Mouse (Mus musculus) ES-Bruce4 (cell line): Measurements from ENCODE around the gene Gsta2. TPM values are rescaled to one million over a fixed set of nuclear protein-coding genes. Genes with fewer than 3 reads are reported as not detected.
"Not testable (repeated sequence)": the region's sequence is repeated elsewhere in the genome, so short reads cannot be mapped to it uniquely, and the experiment has no call there.

Experiments used
- H3K27ac ChIP-seq: 2 replicates; pipeline ENCODE4 v1.5.1; 2012; ENCODE audit warnings: low read length, inconsistent platforms; ENCODE audit not compliant: insufficient read depth
- H3K27me3 ChIP-seq: 2 replicates; pipeline ENCODE4 v1.6.1; 2012; ENCODE audit warnings: mild to moderate bottlenecking, low read length, inconsistent platforms; ENCODE audit not compliant: control insufficient read depth, poor library complexity, insufficient read depth, severe bottlenecking
- H3K36me3 ChIP-seq: 2 replicates; pipeline ENCODE4 v1.6.1; 2012; ENCODE audit warnings: inconsistent platforms, mild to moderate bottlenecking, low read length, moderate library complexity; ENCODE audit not compliant: control insufficient read depth, poor library complexity, insufficient read depth, severe bottlenecking
- H3K4me1 ChIP-seq: one replicate; pipeline ENCODE4 v1.8.1; 2011; ENCODE audit warnings: low read length; ENCODE audit not compliant: control insufficient read depth, insufficient read depth
- H3K4me3 ChIP-seq: 2 replicates; pipeline ENCODE4 v1.5.1; 2011; ENCODE audit warnings: low read depth, mild to moderate bottlenecking, low read length
- H3K9ac ChIP-seq: 2 replicates; pipeline ENCODE4 v1.6.1; 2012; ENCODE audit warnings: low read depth, mild to moderate bottlenecking, inconsistent platforms; ENCODE audit not compliant: poor library complexity, severe bottlenecking
- H3K9me3 ChIP-seq: replicated peaks from 2 replicates; pipeline ENCODE4 v1.6.1; 2012; ENCODE audit warnings: mild to moderate bottlenecking, low read length, inconsistent platforms; ENCODE audit not compliant: control insufficient read depth, poor library complexity, insufficient read depth, severe bottlenecking
- CTCF ChIP-seq: IDR thresholded peaks from one replicate; pipeline ENCODE4 v1.8.1; 2011; ENCODE audit warnings: low read depth, low read length
- EP300 ChIP-seq: IDR thresholded peaks from 2 replicates; pipeline ENCODE4 v1.6.1; 2011; ENCODE audit warnings: low read depth, low read length; ENCODE audit not compliant: insufficient read depth
- POLR2A ChIP-seq: IDR thresholded peaks from one replicate; pipeline ENCODE4 v1.8.1; 2011; ENCODE audit warnings: low read length; ENCODE audit not compliant: insufficient read depth
- polyA plus RNA-seq: library from polyadenylated mRNA; stranded (reverse); fragments of >200 nt; gene quantifications from 2 replicates; pipeline ENCODE4 v1.2.4, GENCODE M21; 2011; ENCODE audit warnings: low read depth; ENCODE audit not compliant: missing spikeins, insufficient read depth, insufficient read length

Gsta2 gene
- polyA plus RNA-seq, 1 experiment: not detected

- no peak overlapping the region for H3K27ac ChIP-seq
- no peak overlapping the region for H3K9ac ChIP-seq
- H3K4me3 ChIP-seq: no peak overlapping the region
- H3K36me3 ChIP-seq: no peaks in the 10 kb centered on the region
- H3K9me3 ChIP-seq: no peaks in the 10 kb centered on the region
- no peaks in the 10 kb centered on the region for H3K27me3 ChIP-seq
- no peak for TF ChIP-seq POLR2A
- TF ChIP-seq CTCF: no peak
- no peak for TF ChIP-seq EP300
- H3K4me1 ChIP-seq: no peaks in the 10 kb centered on the region
Measured at GRCm38 (mm10) chr9:78351504-78352220, 3.9 kb downstream of the Gsta2 start.

DNA sequence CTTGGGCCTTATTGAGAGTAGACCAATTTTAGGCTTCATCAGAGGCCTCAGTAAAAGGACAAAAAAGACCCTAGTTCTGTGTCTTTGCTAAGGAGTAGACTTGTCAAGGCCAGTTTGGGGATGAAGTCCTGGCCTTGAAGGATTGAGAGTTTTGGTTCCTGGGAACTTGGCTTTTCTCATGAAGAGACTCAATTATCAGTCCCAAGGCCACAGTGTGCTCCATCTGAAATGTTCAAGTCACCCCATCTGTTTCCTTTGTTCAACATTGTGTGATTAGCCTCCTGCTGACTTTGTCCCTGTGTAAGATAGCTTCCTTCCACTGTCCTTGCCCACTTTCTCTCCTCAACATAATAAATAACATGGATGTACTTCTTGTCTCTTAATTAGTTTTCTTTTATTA, 5.6 kb downstream of the Gsta2 start:
- not testable (repeated sequence) for H3K27me3 ChIP-seq

GRCm38 (mm10) chr9:78349141-78349540, 6.4 kb downstream of the Gsta2 start:
- not testable (repeated sequence) for H3K4me1 ChIP-seq, H3K36me3 ChIP-seq, H3K9me3 ChIP-seq, H3K27me3 ChIP-seq, H3K27ac ChIP-seq, H3K9ac ChIP-seq, H3K4me3 ChIP-seq

More for the DNA sequence above, 5.6 kb downstream of the Gsta2 start:
- not testable (repeated sequence) for H3K9ac ChIP-seq, H3K4me3 ChIP-seq, H3K36me3 ChIP-seq, H3K27ac ChIP-seq, H3K4me1 ChIP-seq, H3K9me3 ChIP-seq

DNA sequence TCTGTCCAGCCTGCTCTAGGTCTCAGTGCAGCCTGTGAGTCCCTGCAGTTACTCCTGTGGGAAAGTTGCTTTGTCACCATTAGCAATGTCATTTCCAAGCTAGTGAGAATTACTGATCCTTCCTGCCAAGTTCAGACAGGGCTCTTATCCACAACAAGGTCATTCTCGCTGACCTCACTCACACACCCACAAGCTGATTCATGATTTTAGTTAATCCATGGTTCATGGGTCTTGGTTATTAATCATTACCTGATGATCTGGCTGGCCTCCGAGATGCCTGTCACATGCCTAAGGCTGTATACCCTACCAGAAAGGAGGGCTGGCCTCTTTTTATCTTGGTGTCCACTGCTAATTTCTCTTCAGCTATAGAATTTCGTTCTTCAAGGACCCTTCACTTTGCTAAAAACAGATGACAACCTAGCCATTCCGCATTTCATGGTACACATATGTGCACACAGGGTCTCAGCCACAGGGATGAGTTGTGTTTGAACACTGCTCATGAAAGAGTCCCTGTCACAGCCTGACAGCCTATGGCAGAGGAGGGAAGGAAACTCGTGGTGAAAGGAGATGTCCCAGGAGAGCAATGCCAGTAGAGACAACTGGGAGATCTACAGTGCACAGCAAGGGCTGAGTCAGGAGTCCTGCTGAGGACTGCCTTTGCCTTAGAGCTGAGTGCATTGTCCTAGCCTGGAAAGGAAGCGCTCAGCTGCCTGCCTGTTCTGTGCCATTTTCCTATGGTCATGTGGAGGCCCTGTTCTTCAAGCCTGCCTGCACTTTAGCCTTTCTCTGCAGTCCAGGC, 7.2 kb downstream of the Gsta2 start:
- H3K36me3 ChIP-seq, H3K27ac ChIP-seq, H3K4me1 ChIP-seq, H3K9me3 ChIP-seq, H3K9ac ChIP-seq, H3K4me3 ChIP-seq, H3K27me3 ChIP-seq: not testable (repeated sequence)

GRCm38 (mm10) chr9:78347004-78347403, 8.6 kb downstream of the Gsta2 start:
- Histone ChIP-seq H3K36me3 (no peaks in the 10 kb centered on the region), H3K9ac (no peak overlapping the region), H3K27me3 (no peaks in the 10 kb centered on the region), H3K4me1 (no peaks in the 10 kb centered on the region), H3K4me3 (no peak overlapping the region), H3K27ac (no peak overlapping the region), H3K9me3 (no peaks in the 10 kb centered on the region)
- no peak for TF ChIP-seq EP300

DNA sequence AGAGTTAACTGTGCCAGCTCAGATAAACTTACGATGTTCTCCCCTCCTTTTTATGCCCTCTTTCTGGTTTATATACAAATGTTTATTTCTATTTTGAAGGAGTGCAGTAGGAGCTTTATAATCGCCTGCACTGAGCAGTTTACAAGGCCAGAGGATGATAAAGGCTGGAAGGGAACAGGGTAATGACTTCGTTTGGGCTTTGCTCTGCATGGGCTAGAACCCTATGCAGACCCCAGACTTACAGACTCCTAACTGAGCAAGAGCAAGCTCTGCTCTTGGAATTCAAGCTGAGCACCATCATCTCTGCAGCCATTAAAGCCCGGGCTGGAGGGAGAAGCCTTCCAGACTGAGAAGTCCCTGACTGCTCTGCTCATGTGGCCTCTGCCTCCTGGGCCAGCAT, 10.4 kb downstream of the Gsta2 start:
- H3K27me3 ChIP-seq, H3K36me3 ChIP-seq: not testable (repeated sequence)

DNA sequence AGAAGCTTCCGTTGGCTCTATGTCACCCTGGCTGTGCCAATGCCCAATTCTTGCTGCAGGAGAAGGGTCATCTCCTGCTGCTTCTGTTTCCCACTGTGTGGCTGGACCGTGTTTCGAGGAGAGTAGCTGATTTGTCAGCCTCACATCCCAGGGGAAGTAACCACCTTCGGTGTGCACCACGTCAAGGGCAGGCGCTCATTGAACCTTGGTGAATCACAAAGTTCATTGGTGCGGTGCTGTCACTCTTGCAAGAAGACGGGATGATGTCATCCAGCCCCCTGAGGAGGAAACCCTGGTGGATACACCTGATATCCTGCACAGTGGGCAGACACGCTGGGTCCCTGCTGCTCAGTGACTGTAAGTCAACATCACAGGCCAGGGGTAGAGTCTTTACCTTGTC, 12.5 kb downstream of the Gsta2 start:
- not testable (repeated sequence) for H3K9ac ChIP-seq, H3K9me3 ChIP-seq, H3K4me3 ChIP-seq, H3K27me3 ChIP-seq, H3K36me3 ChIP-seq, H3K27ac ChIP-seq, H3K4me1 ChIP-seq

More for the DNA sequence above, 10.4 kb downstream of the Gsta2 start:
- H3K9ac ChIP-seq, H3K27ac ChIP-seq, H3K4me3 ChIP-seq, H3K4me1 ChIP-seq, H3K9me3 ChIP-seq: not testable (repeated sequence)

DNA sequence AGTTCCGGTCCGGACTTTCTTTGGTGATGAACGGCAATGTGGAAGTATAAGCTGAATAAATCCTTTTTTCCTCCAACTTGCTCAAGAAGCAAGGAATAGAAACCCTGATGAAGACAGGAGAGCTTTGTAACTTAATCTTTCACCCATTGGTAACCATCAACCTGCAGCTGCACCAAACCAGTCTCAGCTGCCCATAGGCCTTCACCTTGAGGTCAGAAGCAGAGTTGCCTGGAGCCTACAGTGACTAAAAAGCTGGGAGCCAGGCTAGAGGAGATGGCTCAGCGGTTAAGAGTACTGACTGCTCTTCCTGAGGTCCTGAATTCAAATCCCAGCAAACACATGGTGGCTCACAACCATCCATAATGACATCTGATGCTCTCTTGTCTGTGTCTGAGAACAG, 13.1 kb downstream of the Gsta2 start:
- not testable (repeated sequence) for H3K9ac ChIP-seq, H3K27ac ChIP-seq, H3K36me3 ChIP-seq, H3K4me1 ChIP-seq, H3K9me3 ChIP-seq, H3K4me3 ChIP-seq, H3K27me3 ChIP-seq
